Mouse (Mus musculus): ENCODE measurements at regions not wholly inside any gene's neighbourhood (a gene's known extent, or its start where the extent isn't known, plus 50 kb on each side); places are given as distances from the start of the nearest gene placed in this dataset.

DNA sequence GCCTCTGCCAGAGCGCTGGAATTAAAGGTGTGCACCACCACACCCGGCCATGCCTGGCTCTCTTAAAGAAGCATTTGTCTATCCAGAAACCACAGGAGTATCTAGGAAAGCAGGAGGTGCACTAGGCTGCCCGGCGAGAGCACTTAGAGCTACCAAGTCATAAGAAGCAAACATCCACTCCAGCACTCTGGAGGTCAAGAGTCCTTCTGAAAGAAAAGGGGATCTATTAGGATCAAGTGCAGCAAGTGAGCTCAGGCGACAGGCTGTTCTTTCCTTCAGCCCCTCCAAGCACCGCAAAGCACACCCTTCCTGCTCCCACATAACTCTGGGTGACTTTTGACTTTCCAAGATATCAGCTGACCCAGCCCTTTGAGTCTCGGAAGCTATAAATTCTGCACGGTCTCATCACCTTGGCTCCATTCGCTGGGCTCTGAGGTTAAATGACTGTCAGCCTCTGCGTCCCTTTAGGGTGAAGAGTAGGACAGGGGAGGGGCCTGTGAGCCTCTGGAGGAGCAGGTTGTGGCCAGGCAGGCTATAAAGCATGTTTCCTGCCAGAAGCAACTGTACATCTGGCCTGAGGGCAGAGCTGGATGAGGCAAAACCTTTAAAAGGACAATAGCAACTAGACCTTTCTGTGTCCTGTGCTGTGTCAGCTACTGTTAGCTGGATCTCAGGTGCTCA, 58.9 kb upstream of the Slc24a4 start:
- no peak overlapping the region for H3K4me2 ChIP-seq
- no peak overlapping the region for H3K27ac ChIP-seq (ENCODE audit: low read depth, low read length)
- 51% methylated on average over 10 of the region's 10 CpGs for WGBS (ENCODE audit: insufficient replicate concordance)
- no peaks in the 10 kb centered on the region for H3K9me3 ChIP-seq (replicated peaks; ENCODE audit: control insufficient read depth, low read length)
- H3K9ac ChIP-seq (ENCODE audit: low read depth, low read length): no peak overlapping the region
- no peaks in the 10 kb centered on the region for H3K36me3 ChIP-seq (ENCODE audit: control insufficient read depth, insufficient read depth, low read length)
- no peak overlapping the region for H3K4me3 ChIP-seq (ENCODE audit: low read depth, low read length)
- H3K4me1 ChIP-seq (ENCODE audit: control insufficient read depth, insufficient read depth, low read length): peaks cover 4% of the 10 kb centered on the region; the same call in 1 of the 2 replicates
- ATAC-seq (replicated peaks; ENCODE audit: insufficient number of reproducible peaks, low FRiP score, low TSS enrichment): no peak
- no peaks in the 10 kb centered on the region for H3K27me3 ChIP-seq (ENCODE audit: control insufficient read depth, insufficient read depth, low read length)

- H3K4me3 ChIP-seq (ENCODE audit: low read depth, low read length): no peak overlapping the region
- no peak for ATAC-seq (replicated peaks; ENCODE audit: insufficient number of reproducible peaks, low FRiP score, low TSS enrichment)
- WGBS (ENCODE audit: insufficient replicate concordance): 78% methylated on average over 9 of the region's 9 CpGs
- no peaks in the 10 kb centered on the region for H3K9me3 ChIP-seq (replicated peaks; ENCODE audit: control insufficient read depth, low read length)
- H3K36me3 ChIP-seq (ENCODE audit: control insufficient read depth, insufficient read depth, low read length): no peaks in the 10 kb centered on the region
- H3K9ac ChIP-seq (ENCODE audit: low read depth, low read length): no peak overlapping the region
- no peak overlapping the region for H3K4me2 ChIP-seq
- 0 out of 2 replicates have a peak, but pooled peaks cover 2% of the 10 kb centered on the region for H3K27me3 ChIP-seq (ENCODE audit: control insufficient read depth, insufficient read depth, low read length)
- H3K27ac ChIP-seq (ENCODE audit: low read depth, low read length): no peak overlapping the region
- peaks cover 4% of the 10 kb centered on the region; the same call in 1 of the 2 replicates for H3K4me1 ChIP-seq (ENCODE audit: control insufficient read depth, insufficient read depth, low read length)
Observed at GRCm38 (mm10) chr12:102071888-102072619, 56.5 kb upstream of the Slc24a4 start.

DNA sequence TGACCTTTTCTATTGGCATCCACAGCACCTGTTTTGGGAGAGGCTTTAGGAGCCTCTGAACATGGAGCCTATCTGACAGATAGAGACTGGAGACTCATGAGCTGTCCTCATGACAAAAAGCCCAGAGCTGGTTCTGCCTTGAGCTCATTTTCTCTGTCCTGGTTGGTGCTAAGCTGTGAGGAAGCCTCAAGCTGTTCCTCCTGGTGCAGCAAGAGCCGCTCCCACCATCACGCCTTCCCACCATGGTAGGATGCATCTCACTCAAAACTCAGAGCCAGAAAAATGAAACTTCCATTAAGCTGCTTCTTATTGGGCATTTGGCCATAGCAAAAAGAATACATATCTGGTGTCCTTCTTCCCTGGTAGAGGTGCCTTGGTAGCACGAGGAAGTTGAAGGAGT, 55.0 kb upstream of the Slc24a4 start:
- Histone ChIP-seq H3K27me3 (ENCODE audit: control insufficient read depth, insufficient read depth, low read length) (0 out of 2 replicates have a peak, but pooled peaks cover 2% of the 10 kb centered on the region), H3K4me1 (ENCODE audit: control insufficient read depth, insufficient read depth, low read length) (peaks cover 4% of the 10 kb centered on the region; the same call in 1 of the 2 replicates), H3K9ac (ENCODE audit: low read depth, low read length) (no peak overlapping the region), H3K4me3 (ENCODE audit: low read depth, low read length) (no peak overlapping the region), H3K27ac (ENCODE audit: low read depth, low read length) (no peak overlapping the region), H3K9me3 (replicated peaks; ENCODE audit: control insufficient read depth, low read length) (no peaks in the 10 kb centered on the region), H3K4me2 (no peak overlapping the region), H3K36me3 (ENCODE audit: control insufficient read depth, insufficient read depth, low read length) (no peaks in the 10 kb centered on the region)
- no peak for ATAC-seq (replicated peaks; ENCODE audit: insufficient number of reproducible peaks, low FRiP score, low TSS enrichment)
- 78% methylated on average over 3 of the region's 3 CpGs for WGBS (ENCODE audit: insufficient replicate concordance)

GRCm38 (mm10) chr12:102076298-102076697, 52.2 kb upstream of the Slc24a4 start:
- H3K9me3 ChIP-seq (replicated peaks; ENCODE audit: control insufficient read depth, low read length): no peaks in the 10 kb centered on the region

More at GRCm38 (mm10) chr12:102076298-102076697, 52.2 kb upstream of the Slc24a4 start:
- Histone ChIP-seq H3K27me3 (ENCODE audit: control insufficient read depth, insufficient read depth, low read length) (0 out of 2 replicates have a peak, but pooled peaks cover 2% of the 10 kb centered on the region), H3K4me2 (no peak overlapping the region), H3K4me1 (ENCODE audit: control insufficient read depth, insufficient read depth, low read length) (no peaks in the 10 kb centered on the region), H3K36me3 (ENCODE audit: control insufficient read depth, insufficient read depth, low read length) (no peaks in the 10 kb centered on the region), H3K9ac (ENCODE audit: low read depth, low read length) (no peak overlapping the region), H3K27ac (ENCODE audit: low read depth, low read length) (no peak overlapping the region), H3K4me3 (ENCODE audit: low read depth, low read length) (no peak overlapping the region)
- no peak for ATAC-seq (replicated peaks; ENCODE audit: insufficient number of reproducible peaks, low FRiP score, low TSS enrichment)
- WGBS (ENCODE audit: insufficient replicate concordance): 38% methylated on average over 5 of the region's 5 CpGs

All from heart, embryonic 11.5 days (tissue).